Mouse (Mus musculus): ENCODE measurements around the gene Gm8922. TPM values are rescaled to one million over a fixed set of nuclear protein-coding genes. Genes with fewer than 3 reads are reported as not detected.

The Gm8922 gene
- polyA plus RNA-seq (2014; fragmentation: Illumina TruSeq; extraction: RNeasy Lipid Tissue Mini Kit (QIAGEN cat#74804); ENCODE audit: low read depth, low replicate concordance): not detected

GRCm38 (mm10) chr5:11681659-11682058, at the start of gene Gm8922:
Gene Gm8922 (plus strand): TSS chr5:11681959.

Other genes with a start within 250 kb of the Gm8922 start
- gene Gm8906, start 179.3 kb upstream of the Gm8922 start, polyA plus RNA-seq (2014; fragmentation: Illumina TruSeq; extraction: RNeasy Lipid Tissue Mini Kit (QIAGEN cat#74804); ENCODE audit: low read depth, low replicate concordance): not detected
- not detected for gene Gm6460, start 87.0 kb upstream of the Gm8922 start, polyA plus RNA-seq (2014; fragmentation: Illumina TruSeq; extraction: RNeasy Lipid Tissue Mini Kit (QIAGEN cat#74804); ENCODE audit: low read depth, low replicate concordance)
- gene Gm8926, start 88.6 kb downstream of the Gm8922 start, polyA plus RNA-seq (2014; fragmentation: Illumina TruSeq; extraction: RNeasy Lipid Tissue Mini Kit (QIAGEN cat#74804); ENCODE audit: low read depth, low replicate concordance): not detected
- not detected for gene Gm6465, start 163.6 kb downstream of the Gm8922 start, polyA plus RNA-seq (2014; fragmentation: Illumina TruSeq; extraction: RNeasy Lipid Tissue Mini Kit (QIAGEN cat#74804); ENCODE audit: low read depth, low replicate concordance)
- not detected for gene 4933402N22Rik, start 236.1 kb downstream of the Gm8922 start, polyA plus RNA-seq (2014; fragmentation: Illumina TruSeq; extraction: RNeasy Lipid Tissue Mini Kit (QIAGEN cat#74804); ENCODE audit: low read depth, low replicate concordance)